Mouse (Mus musculus): ENCODE data around the gene Samd14. TPM values are rescaled to one million over a fixed set of nuclear protein-coding genes. Genes with fewer than 3 reads are reported as not detected.

Samd14 gene
- polyA plus RNA-seq, 1 experiment from 2014 or later, result 6.9 TPM

DNA sequence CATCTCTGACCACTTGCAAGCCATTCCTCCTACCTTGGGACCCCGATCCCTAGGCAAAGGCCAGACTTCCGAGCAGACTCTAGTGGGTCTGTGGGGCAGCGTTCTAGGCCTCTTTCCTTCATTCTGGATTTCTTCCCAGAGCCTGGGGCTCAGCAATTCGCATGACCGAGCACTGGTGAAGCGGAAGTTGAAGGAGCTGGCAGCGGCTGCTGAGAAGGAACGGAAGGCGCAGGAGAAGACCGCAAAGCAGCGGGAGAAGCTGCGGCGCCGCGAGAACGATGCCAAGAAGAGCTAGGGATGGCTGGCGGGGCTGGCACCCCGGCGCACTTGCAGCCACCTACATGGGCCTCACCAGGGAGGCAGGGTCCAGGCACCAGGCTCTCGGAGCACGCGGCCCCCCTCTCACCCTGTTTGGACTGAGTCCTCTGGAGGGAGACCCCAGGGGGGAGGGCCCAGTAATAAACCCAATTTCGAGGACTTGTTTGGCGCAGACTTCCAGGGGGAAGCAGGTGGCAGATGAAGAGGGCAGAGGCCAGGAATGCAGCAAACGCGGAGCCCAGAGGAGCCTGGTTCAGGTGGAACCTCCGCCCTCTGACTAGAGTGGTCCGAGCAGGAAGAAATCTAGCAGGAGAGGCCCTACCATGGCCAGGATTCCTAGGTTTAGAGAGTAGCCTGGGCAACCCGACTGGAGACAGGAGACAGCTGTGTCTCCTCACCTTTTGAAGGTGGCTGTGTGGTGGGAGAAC is 14.9 kb downstream of the Samd14 start:
- Histone ChIP-seq H3K4me3 (ENCODE audit: low read depth, low read length) (no peak overlapping the region), H3K4me1 (replicated peaks; ENCODE audit: control insufficient read depth, insufficient read depth, low read length) (no peaks in the 10 kb centered on the region), H3K27ac (ENCODE audit: low read depth, low read length) (no peak overlapping the region), H3K4me2 (replicated peaks; ENCODE audit: low read depth) (no peak overlapping the region), H3K27me3 (replicated peaks; ENCODE audit: control insufficient read depth, insufficient read depth, low read length) (no peaks in the 10 kb centered on the region), H3K36me3 (ENCODE audit: control insufficient read depth, insufficient read depth) (peaks cover 50% of the 10 kb centered on the region), H3K9me3 (ENCODE audit: control insufficient read depth) (no peaks in the 10 kb centered on the region), H3K9ac (ENCODE audit: low read depth, low read length) (no peak overlapping the region)
- no peak for TF ChIP-seq CTCF (IDR thresholded peaks at IDR 0.05; ENCODE audit: low read depth)
- ATAC-seq, result no peak
- WGBS, result 80% methylated on average over 29 of the region's 29 CpGs

DNA sequence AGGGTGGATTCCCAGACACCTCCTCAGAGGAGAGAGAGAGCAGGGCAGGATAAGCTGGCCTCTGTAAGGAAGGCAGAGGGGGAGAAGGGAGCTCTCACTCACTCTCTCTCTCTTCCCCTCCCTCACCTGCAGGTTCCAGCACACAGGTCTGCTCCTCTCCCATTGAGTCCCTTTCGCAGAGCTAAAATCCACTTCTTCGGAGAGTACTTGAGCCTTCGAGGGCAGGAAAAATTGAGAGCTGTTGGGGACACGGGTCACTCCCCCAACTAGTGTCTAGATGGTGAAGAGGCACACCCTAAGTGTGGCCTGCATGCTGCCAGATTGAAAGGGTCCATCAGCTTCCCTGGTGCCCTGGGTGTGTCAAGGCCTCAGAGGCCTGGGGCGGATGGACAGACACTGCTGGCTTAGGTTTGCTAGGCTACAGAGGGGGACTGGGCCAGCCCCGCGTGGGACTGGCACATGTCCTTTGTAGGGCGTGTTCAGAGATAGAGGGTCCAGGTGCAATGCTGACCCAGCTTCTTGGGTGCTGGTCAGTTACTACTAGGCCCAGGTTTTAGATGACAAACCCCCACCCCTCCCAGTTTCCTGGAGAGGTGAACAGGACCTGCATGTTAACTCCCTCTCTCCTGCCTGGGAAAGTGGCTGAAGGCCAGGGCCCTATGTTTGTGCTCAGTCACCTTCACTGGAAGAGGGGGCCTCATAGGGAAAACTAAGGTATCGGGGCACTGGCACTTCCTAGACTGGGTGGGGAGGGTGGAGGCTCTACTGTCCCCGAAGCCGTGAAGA is 15.7 kb downstream of the Samd14 start:
- Histone ChIP-seq H3K4me3 (ENCODE audit: low read depth, low read length) (no peak overlapping the region), H3K27me3 (replicated peaks; ENCODE audit: control insufficient read depth, insufficient read depth, low read length) (no peaks in the 10 kb centered on the region), H3K4me2 (replicated peaks; ENCODE audit: low read depth) (no peak overlapping the region), H3K4me1 (replicated peaks; ENCODE audit: control insufficient read depth, insufficient read depth, low read length) (no peaks in the 10 kb centered on the region), H3K9me3 (ENCODE audit: control insufficient read depth) (no peaks in the 10 kb centered on the region), H3K36me3 (ENCODE audit: control insufficient read depth, insufficient read depth) (peaks cover 55% of the 10 kb centered on the region), H3K9ac (ENCODE audit: low read depth, low read length) (no peak overlapping the region), H3K27ac (ENCODE audit: low read depth, low read length) (no peak overlapping the region)
- TF ChIP-seq CTCF (IDR thresholded peaks at IDR 0.05; ENCODE audit: low read depth), result no peak
- 74% methylated on average over 11 of the region's 11 CpGs for WGBS
- ATAC-seq, result no peak

- no peak for TF ChIP-seq CTCF (IDR thresholded peaks at IDR 0.05; ENCODE audit: low read depth)
- 67% methylated on average over 6 of the region's 6 CpGs for WGBS
Observed at GRCm38 (mm10) chr11:95026090-95026542, 16.4 kb downstream of the Samd14 start.

GRCm38 (mm10) chr11:95026849-95027248 is 17.2 kb downstream of the Samd14 start:
- H3K9me3 ChIP-seq (ENCODE audit: control insufficient read depth), result no peaks in the 10 kb centered on the region
- no peak overlapping the region for H3K27ac ChIP-seq (ENCODE audit: low read depth, low read length)
- no peak overlapping the region for H3K9ac ChIP-seq (ENCODE audit: low read depth, low read length)
- H3K4me1 ChIP-seq (replicated peaks; ENCODE audit: control insufficient read depth, insufficient read depth, low read length), result no peaks in the 10 kb centered on the region
- WGBS, result 85% methylated on average over 6 of the region's 6 CpGs
- no peak overlapping the region for H3K4me2 ChIP-seq (replicated peaks; ENCODE audit: low read depth)
- ATAC-seq, result no peak
- H3K36me3 ChIP-seq (ENCODE audit: control insufficient read depth, insufficient read depth), result peaks cover 64% of the 10 kb centered on the region
- no peak overlapping the region for H3K4me3 ChIP-seq (ENCODE audit: low read depth, low read length)
- no peak for TF ChIP-seq CTCF (IDR thresholded peaks at IDR 0.05; ENCODE audit: low read depth)
- no peaks in the 10 kb centered on the region for H3K27me3 ChIP-seq (replicated peaks; ENCODE audit: control insufficient read depth, insufficient read depth, low read length)

More at GRCm38 (mm10) chr11:95026090-95026542, 16.4 kb downstream of the Samd14 start:
- Histone ChIP-seq H3K9ac (ENCODE audit: low read depth, low read length) (no peak overlapping the region), H3K27me3 (replicated peaks; ENCODE audit: control insufficient read depth, insufficient read depth, low read length) (no peaks in the 10 kb centered on the region), H3K27ac (ENCODE audit: low read depth, low read length) (no peak overlapping the region), H3K4me3 (ENCODE audit: low read depth, low read length) (no peak overlapping the region), H3K4me1 (replicated peaks; ENCODE audit: control insufficient read depth, insufficient read depth, low read length) (no peaks in the 10 kb centered on the region), H3K9me3 (ENCODE audit: control insufficient read depth) (no peaks in the 10 kb centered on the region), H3K36me3 (ENCODE audit: control insufficient read depth, insufficient read depth) (peaks cover 56% of the 10 kb centered on the region), H3K4me2 (replicated peaks; ENCODE audit: low read depth) (no peak overlapping the region)
- no peak for ATAC-seq

DNA sequence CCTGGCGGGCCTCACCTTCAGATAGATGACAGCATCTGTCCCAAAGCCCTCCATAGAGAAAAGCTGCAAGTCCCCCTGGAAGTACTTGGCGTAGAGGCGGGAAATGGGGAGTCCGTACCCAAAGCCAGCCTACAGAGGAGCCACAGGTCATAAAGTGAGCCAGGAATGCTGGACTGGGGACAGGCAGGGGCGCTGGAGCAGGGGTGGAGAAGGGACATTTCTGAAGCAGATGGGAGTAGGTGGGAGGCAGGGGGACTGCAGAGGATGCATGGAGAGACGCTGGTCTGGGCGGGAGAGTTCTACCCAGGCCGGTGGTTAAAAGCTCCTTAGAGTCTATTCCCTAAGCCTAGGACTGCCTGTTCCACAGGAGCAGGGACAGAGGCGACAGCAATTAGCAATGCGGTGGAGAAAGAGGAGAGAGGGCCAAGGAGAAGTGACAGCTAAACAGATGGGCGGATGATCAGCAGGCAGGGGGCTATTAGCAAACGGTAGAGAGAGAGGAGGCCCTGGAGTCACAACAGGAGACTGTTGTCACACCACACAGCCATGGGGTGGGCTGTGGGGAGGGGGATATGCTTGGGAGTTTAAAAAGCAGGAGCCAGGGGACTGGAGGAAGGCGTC is 18.3 kb downstream of the Samd14 start:
- H3K4me2 ChIP-seq (replicated peaks; ENCODE audit: low read depth), result no peak overlapping the region
- ATAC-seq, result no peak
- peaks cover 58% of the 10 kb centered on the region for H3K36me3 ChIP-seq (ENCODE audit: control insufficient read depth, insufficient read depth)
- H3K4me3 ChIP-seq (ENCODE audit: low read depth, low read length), result no peak overlapping the region
- H3K27ac ChIP-seq (ENCODE audit: low read depth, low read length), result no peak overlapping the region
- H3K4me1 ChIP-seq (replicated peaks; ENCODE audit: control insufficient read depth, insufficient read depth, low read length), result no peaks in the 10 kb centered on the region
- no peak for TF ChIP-seq CTCF (IDR thresholded peaks at IDR 0.05; ENCODE audit: low read depth)
- no peak overlapping the region for H3K9ac ChIP-seq (ENCODE audit: low read depth, low read length)
- no peaks in the 10 kb centered on the region for H3K27me3 ChIP-seq (replicated peaks; ENCODE audit: control insufficient read depth, insufficient read depth, low read length)
- WGBS, result 60% methylated on average over 13 of the region's 13 CpGs
- no peaks in the 10 kb centered on the region for H3K9me3 ChIP-seq (ENCODE audit: control insufficient read depth)

GRCm38 (mm10) chr11:95032945-95033344 is 23.3 kb downstream of the Samd14 start:
- Histone ChIP-seq H3K9ac (ENCODE audit: low read depth, low read length) (no peak overlapping the region), H3K4me2 (replicated peaks; ENCODE audit: low read depth) (no peak overlapping the region), H3K36me3 (ENCODE audit: control insufficient read depth, insufficient read depth) (peaks cover 59% of the 10 kb centered on the region), H3K27ac (ENCODE audit: low read depth, low read length) (no peak overlapping the region), H3K27me3 (replicated peaks; ENCODE audit: control insufficient read depth, insufficient read depth, low read length) (no peaks in the 10 kb centered on the region), H3K9me3 (ENCODE audit: control insufficient read depth) (no peaks in the 10 kb centered on the region), H3K4me3 (ENCODE audit: low read depth, low read length) (no peak overlapping the region), H3K4me1 (replicated peaks; ENCODE audit: control insufficient read depth, insufficient read depth, low read length) (no peaks in the 10 kb centered on the region)
- WGBS, result 22% methylated on average over 6 of the region's 6 CpGs
- no peak for TF ChIP-seq CTCF (IDR thresholded peaks at IDR 0.05; ENCODE audit: low read depth)
- ATAC-seq, result peak; percentile 19; the same call in 1 of the 2 replicates

Measured in intestine, postnatal 0 days (tissue).